Mouse (Mus musculus) embryo, embryonic 11.5 days (tissue): ENCODE data around the gene Dapl1.

Experiments used
- DNase-seq: peaks from one replicate; pipeline ENCODE4 v3.0.0-alpha.2; 2012; ENCODE audit warnings: low read depth, low spot score

The Dapl1 gene

GRCm38 (mm10) chr2:59471051-59471948 lies 13.2 kb upstream of the Dapl1 start:
- DNase-seq = no peak

GRCm38 (mm10) chr2:59474336-59474735 lies 10.1 kb upstream of the Dapl1 start:
- DNase-seq = no peak

- DNase-seq = no peak
Measured at GRCm38 (mm10) chr2:59485080-59485479, 627 bp downstream of the Dapl1 start.

- DNase-seq = no peak
Measured at GRCm38 (mm10) chr2:59485657-59486056, 1.2 kb downstream of the Dapl1 start.

GRCm38 (mm10) chr2:59486196-59486845 lies 1.9 kb downstream of the Dapl1 start:
- no peak for DNase-seq

GRCm38 (mm10) chr2:59488235-59488634 lies 3.8 kb downstream of the Dapl1 start:
- no peak for DNase-seq

GRCm38 (mm10) chr2:59490353-59490752 lies 5.9 kb downstream of the Dapl1 start:
- DNase-seq = no peak

GRCm38 (mm10) chr2:59493445-59494085 lies 9.1 kb downstream of the Dapl1 start:
- DNase-seq = no peak

- DNase-seq = no peak
Measured at GRCm38 (mm10) chr2:59499146-59499545, 14.7 kb downstream of the Dapl1 start.

GRCm38 (mm10) chr2:59499717-59500116 lies 15.3 kb downstream of the Dapl1 start:
- no peak for DNase-seq

GRCm38 (mm10) chr2:59509061-59509460 lies 24.6 kb downstream of the Dapl1 start:
- DNase-seq = no peak

- DNase-seq = no peak
Measured at GRCm38 (mm10) chr2:59510416-59510815, 26.0 kb downstream of the Dapl1 start.

- no peak for DNase-seq
Measured at GRCm38 (mm10) chr2:59510882-59511281, 26.4 kb downstream of the Dapl1 start.

- no peak for DNase-seq
Measured at GRCm38 (mm10) chr2:59520663-59521062, 36.2 kb downstream of the Dapl1 start.

- peak; percentile 81 for DNase-seq
Measured at GRCm38 (mm10) chr2:59522079-59522684, 37.7 kb downstream of the Dapl1 start.

- no peak for DNase-seq
Measured at GRCm38 (mm10) chr2:59523526-59523925, 39.1 kb downstream of the Dapl1 start.

GRCm38 (mm10) chr2:59526893-59527292 lies 42.4 kb downstream of the Dapl1 start:
- no peak for DNase-seq

GRCm38 (mm10) chr2:59529574-59530080 lies 45.2 kb downstream of the Dapl1 start:
- DNase-seq = no peak

GRCm38 (mm10) chr2:59530811-59531210 lies 46.4 kb downstream of the Dapl1 start:
- no peak for DNase-seq

GRCm38 (mm10) chr2:59532999-59533398 lies 48.5 kb downstream of the Dapl1 start:
- no peak for DNase-seq

GRCm38 (mm10) chr2:59533504-59533903 lies 49.1 kb downstream of the Dapl1 start:
- no peak for DNase-seq
